Mouse (Mus musculus): ENCODE measurements around the gene Peli2.
A peak's percentile ranks its signal among the peaks of the same experiment; 100 is the strongest.
"Not testable (repeated sequence)": the region's sequence is repeated elsewhere in the genome, so short reads cannot be mapped to it uniquely, and the experiment has no call there.

Gene Peli2

DNA sequence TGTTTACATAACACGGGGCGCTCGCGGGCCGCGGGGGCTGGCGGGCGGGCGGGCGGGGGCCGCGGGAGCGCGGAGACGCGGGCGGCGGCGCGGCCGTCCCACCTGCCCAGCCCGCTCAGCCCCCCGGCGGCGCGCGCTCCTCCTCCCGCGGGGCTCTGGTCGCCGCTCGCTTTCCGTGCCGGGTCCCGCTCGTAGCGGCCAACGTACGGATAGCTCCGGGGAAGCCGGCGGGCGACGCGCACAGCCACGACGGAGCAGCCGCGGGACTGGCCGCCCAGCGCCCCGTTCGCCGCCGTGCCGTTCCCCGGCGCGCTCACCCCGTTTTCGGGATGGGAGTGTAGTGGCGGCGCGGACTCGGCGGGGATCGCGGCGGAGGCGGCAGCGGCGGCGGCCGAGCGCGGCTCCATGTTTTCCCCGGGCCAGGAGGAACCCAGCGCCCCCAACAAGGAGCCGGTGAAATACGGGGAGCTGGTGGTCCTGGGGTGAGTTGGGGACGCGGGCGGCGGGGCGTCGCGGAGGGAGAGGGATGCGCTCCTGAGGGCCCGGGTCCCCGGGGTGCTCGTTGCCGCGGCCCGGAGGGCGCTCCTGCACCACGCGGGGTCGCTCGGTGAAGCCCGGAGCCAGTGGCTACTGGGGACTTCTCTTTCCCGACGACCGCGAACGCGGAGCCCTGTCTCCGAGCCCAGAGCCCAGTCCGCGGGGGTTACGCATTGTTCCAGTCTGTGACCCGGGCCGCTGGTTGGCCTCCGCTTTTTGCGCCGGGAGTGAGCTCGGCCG is at the start of gene Peli2:
Gene Peli2 (plus strand): TSS at position 72 of the 777 bp plus-strand sequence.
- peak in 1 of 2 experiments; percentile 22 for DNase-seq (ENCODE audit: low read depth in 1 of 2, low spot score in 2 of 2)

DNA sequence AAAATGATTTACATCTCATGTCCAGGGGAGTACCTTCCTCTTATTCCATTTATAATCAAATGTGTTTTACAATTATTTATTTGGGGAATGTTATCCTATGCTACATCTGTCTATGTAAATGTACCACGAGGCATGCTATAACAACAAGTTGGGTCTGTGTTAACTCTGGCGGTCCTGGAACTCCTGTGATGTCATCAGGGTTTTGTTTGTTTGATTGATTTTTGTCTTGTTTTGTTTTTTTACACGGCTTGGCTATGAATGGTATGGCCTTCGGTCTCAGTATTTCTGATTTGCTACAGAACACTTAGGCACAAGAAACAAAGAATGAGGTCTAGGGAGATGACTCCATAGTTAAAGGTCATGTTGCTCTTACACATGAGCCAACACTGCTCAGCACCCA is 48.5 kb upstream of the Peli2 start:
- no peak for DNase-seq (ENCODE audit: low read depth in 1 of 2, low spot score in 2 of 2)

DNA sequence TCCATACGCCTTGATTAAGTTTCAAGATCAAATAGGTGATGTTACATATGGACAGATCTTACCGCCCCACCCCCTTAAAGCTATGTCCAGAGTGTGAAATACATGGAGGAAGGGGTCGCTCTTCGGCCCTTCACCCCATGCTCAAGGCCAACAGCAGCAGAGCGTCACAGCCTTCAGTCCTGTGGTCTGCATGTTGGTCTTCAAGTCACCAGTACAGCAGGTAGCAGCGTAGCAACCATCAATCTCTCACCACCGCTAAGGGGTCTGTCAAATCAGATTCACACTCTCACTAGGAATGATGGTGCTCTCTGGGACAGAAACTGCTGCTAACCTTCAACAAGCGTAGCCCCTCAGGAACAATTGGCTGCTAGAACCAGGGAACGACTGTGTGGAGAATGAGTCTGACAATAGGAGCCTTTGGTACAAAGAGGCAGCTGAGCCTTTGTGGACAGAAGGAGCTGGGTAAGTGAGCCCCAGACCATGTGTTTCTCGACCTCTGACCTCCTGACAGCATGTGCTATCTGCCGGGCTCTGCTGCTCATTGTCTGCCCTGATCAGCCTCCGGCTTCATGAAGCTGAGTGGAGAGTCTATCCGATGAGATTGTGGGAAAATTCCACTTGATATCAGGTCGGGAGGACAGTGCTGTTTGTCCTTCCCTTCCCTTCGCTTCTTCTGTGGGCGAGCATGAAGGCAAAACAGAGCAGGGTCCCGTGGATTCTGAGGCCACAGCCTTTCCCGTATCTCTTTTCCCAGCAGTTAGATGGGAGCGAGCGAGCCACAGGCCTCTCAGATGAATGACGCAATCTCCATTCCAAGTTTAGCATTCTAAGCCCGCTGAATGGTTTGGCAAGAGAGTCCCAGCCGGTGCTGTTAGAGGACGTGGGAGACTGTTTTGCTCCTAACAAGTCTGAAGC is 47.1 kb upstream of the Peli2 start:
- DNase-seq (ENCODE audit: low read depth in 1 of 2, low spot score in 2 of 2) = no peak

DNA sequence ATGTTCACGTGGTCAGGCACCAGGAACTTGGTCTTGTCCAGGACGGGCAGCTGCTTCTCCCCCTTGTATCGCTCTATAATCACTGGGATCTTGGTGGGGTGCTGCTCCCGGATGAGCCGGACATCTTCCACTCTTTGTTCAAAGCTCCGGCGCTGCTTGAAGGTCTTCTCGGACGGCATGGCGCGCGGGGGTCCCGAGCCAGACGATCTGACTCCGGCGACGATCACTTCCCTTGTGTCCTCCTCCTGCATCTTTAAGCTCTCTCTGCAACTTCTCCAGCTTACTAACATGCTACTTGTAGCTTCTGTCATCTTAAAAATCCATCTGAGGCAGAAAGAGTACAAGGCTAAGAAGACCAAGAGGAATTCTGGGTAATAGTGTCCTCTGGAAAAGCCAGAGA is 41.0 kb upstream of the Peli2 start:
- DNase-seq (ENCODE audit: low read depth in 1 of 2, low spot score in 2 of 2) = not testable (repeated sequence)

DNA sequence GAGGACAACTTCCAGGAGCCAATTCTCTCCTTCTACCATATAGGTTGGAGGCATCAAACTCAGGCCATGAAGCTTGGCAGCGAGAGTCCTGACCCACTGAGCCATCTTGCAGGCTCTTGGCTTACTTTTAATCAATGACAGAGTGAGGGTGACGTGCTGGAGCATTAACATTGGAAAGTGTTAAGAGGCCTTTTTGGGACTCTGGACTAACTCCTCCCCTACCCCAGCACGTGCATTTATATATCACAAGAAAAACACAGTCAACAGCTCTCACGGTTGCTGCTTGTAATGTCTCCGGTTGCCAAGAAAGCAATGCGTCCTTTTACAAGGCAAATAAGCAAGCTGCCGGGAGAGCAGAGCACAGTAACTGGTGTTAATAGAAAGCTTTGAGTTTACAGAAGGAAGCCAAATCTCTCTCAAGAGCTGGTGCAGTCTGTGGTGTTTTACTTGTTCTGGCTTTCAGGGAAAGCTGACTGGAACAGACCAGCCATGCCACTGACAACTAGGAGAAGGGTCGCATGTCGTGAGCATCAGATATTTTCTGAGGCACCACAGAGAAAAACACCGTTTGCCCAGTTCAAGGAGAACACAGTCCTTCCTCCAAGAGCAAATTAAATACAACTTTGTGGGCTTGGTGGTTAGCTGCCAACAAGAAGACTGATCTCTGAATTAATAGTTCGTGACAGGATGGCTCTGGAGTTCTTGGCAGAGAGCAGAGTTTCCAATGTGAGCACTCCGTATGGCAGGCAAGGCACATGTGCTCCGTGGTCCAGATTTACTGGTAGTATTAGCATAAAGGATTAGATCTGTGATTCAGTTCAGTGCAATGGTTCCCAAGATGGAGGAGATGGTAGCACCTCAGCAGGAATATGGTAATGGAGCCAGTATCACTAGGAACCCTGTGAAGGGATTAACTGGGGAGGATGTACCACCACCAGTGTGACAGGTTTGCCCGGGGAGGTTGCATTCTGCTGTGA is 36.5 kb upstream of the Peli2 start:
- DNase-seq (ENCODE audit: low read depth in 1 of 2, low spot score in 2 of 2) = no peak

DNA sequence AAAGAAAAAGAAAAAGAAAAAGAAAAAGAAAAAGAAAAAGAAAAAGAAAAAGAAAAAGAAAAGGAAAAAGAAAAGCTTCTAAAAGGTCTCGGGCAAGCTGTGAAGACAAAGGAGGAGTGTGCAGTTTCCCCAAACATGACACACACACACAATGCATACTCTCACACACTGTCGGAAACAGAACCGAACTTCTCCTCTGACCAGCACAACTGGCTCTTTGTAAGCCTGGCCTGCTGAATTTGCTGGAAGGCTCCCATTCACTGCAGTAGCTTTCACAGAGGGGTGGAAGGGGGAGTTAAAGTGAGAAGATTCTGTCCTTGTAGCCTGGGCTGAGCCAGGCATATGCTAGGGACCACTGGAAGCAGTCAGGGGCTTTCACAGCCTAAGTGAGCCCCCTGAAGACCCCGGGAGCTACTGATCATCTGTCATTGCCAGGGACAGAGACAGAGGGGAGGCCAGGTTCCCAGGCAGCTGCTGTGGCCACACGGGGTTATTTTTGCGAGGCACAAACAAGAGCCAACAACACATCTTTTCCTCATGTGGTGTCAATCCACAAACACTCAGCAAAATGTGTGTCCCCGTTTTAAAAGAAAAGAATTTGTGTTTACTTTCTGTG is 33.8 kb upstream of the Peli2 start:
- no peak for DNase-seq (ENCODE audit: low read depth in 1 of 2, low spot score in 2 of 2)

DNA sequence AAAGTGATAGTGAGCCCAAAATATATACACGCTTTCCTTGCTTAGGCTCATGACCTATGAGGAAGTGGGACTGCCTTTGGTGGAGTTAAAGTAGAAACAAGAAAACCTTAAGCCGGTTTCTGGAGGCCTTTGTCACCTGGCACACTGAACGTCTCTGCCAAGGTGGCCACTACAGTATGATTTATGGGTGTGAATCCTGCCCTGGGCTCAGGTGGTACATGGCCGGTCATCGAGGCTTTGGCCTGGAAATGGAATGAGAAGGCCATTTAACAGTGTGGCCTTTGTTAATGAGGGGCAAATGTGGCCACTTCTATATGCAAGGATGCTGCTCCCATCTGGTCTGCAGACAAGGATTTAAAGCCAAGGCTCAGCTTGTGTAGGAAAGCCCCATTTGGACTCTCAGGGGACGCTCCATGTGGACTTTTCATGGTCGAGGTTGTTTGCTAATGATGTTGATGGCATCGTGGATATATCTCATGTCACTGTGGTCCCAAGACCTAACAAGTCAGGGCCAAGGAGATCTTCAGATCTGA is 33.3 kb upstream of the Peli2 start:
- no peak for DNase-seq (ENCODE audit: low read depth in 1 of 2, low spot score in 2 of 2)

DNA sequence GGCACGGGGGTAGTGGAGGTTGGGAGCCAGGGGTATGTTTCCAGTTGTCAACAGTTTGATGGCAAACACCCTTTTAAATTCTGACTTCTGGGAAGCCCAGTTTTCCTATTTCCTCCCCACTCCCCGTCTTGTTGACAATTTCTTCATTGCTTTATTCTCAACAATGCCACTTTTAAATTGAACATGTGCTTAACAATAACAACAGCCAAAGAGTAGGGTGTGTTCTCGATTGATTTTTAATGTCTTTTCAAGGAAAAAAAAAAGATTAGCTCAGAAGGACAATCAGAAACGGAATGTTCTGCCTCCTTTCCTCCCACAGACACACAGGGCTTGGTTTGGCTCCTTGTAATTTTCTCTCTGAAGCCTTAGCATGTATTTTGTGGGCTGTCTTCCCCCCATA is 30.2 kb upstream of the Peli2 start:
- no peak for DNase-seq (ENCODE audit: low read depth in 1 of 2, low spot score in 2 of 2)

DNA sequence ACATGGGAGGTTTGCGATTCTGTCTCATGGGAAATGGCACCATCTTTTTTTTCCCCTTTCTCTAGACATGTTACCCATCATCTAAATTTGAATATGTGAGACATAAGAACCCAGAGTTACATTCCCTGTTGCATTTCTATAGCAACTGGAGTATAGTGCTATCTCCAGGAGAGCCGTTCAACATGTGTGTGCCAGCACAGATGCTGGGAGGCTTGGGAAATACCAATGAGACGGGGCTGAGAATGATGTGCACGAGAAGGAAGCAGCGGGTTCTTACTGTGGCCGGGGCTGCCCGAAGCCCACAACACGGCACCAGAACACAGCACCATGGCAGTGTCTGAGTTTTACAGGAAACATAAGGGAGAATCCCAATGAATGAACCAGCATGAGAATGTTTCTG is 29.5 kb upstream of the Peli2 start:
- no peak for DNase-seq (ENCODE audit: low read depth in 1 of 2, low spot score in 2 of 2)

DNA sequence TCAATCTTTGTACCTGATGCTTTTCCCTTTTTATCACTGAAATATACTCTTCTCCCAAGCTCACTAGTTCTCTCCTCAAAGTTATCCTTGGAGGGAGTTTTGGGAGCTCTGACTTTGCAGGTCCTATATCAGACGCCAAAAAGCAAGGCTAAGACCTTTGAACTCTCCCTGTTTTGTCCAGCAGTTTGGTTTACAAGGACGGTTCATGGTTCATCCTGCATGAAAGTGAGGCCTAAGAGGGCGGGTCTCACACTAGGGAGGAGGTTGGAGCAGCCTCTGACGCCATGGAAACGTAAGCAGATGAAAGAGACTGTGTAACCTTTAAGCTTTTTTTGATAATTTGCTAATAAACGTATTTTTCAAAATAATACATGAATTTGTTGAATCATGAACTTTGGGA is 22.4 kb upstream of the Peli2 start:
- no peak for DNase-seq (ENCODE audit: low read depth in 1 of 2, low spot score in 2 of 2)

DNA sequence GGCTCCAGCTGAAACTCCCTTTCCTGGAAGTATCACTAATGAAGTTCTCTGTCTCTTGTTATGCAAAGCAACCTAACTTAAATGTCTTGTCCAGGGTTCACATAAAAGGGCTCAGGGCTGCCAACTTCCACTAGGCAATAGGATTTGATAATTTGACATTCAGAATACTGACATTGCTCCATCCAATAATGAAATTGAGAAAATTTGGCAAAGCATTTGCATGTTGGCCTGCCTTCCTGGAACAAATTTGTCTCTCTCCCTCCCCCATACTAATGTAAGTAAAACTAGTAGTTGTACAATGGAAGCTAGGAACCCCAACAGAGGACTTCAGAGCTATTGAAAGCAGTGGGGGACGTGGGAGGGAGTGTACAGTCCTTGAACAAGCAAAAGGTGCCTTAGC is 21.3 kb upstream of the Peli2 start:
- DNase-seq (ENCODE audit: low read depth in 1 of 2, low spot score in 2 of 2) = no peak

DNA sequence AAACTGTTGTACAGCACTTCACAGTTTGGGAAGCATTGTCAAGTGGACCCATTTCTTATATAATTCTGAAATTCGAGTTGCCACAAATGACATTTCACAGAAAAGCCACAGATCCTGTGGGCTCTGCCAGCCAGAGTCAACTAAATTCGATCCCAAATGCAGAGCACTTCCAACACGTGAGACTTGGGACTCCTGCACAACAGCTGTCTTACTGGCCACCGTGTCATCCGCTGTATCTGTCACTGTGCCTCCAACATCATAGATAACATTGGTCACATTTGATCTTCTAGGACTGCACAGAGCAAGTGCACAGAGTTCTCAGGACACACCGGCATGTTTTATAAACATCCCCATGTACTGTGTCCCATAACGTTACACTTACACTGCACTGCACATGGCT is 14.2 kb upstream of the Peli2 start:
- no peak for DNase-seq (ENCODE audit: low read depth in 1 of 2, low spot score in 2 of 2)

DNA sequence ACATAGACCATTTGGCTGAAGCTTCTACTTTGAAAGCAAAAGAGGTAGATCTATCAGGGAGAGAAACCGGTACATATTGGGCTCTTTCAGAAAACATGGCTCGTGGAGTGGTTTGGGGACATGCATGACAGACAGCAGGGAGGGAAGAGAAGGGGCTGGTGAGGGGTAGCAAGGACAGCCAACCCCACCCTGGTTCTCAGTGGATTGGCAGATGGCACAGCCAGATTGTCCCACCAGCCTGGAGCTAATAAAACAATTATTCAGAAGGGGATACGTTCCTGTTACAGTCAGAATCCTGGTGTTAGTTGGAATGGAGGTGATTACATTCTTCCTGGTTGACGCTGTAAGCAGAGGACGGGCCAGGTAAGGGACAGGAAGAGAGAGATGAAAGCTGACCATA is 2.6 kb upstream of the Peli2 start:
- no peak for DNase-seq (ENCODE audit: low read depth in 1 of 2, low spot score in 2 of 2)

DNA sequence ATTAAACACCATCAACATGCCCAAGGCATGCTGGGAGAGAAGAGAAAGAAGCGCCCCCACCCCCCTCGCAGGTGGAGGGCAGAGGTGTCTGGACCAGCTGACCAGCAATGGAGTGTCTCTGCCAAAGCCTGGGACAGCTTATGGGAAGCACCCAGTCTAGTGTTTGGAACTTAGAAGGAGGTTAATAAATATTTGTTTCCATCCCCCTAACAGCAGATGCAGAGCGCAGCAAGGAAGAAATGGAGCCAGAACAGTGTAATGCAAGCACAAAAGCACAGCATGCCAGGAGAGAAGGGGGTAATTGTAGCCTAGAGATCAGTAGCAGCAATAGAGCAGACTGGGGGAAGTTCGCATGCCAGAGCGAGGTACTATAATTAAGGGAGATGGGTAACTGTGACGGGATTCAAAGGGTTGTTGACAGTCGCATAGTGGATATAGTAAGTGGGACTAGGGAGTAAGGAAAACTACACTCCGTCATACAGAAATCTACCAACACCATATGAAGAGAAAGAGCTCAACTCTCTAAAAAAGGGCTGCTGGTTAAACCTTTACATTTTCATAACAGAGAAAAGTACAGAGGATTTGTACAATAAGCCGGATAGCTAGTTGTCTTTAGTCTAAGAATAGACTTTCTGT is 1.5 kb upstream of the Peli2 start:
- no peak for DNase-seq (ENCODE audit: low read depth in 1 of 2, low spot score in 2 of 2)

DNA sequence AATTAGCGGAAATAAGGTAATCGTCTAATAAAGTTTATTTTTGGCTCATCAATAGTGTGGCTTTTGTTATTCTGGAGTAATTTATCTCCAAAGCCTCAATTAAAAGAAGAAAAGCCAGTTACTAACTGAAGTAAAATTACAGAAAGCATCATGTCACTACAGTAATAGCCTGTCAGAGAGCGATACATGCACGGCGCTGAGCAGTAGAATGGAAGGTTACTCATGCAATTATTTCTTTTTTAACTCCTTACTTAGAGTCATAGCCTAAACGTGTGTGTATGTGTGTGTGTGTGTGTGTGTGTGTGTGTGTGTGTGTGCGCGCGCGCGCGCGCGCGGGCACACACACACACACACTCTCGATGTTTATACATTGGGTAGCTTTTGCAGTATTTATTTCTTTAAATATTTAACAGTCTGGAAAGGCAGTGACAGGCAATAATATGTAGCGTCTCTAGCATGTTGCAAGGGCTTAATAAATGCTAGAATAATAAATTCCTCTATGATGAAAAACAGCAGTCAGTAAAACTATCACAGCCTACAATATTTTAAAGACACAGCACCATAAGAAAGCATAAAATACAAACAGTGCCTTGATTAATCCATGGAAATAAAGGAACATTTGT is 864 bp upstream of the Peli2 start:
- no peak for DNase-seq (ENCODE audit: low read depth in 1 of 2, low spot score in 2 of 2)

DNA sequence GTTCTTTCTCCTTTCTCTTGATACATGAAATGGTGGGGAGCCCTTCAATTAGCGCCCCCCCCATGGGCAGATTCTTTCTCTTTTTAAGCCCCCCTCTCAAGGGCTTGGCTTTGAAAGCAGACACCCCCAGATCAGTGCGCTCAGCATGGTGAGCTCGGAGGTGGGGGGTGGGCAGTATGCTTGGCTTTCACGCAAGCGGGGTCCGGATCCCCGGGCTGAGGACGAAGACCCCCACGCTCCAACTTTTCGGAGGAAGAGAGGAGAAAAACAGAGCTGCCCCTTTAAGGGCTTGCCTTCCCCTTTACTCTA is 226 bp upstream of the Peli2 start:
- no peak for DNase-seq (ENCODE audit: low read depth in 1 of 2, low spot score in 2 of 2)

DNA sequence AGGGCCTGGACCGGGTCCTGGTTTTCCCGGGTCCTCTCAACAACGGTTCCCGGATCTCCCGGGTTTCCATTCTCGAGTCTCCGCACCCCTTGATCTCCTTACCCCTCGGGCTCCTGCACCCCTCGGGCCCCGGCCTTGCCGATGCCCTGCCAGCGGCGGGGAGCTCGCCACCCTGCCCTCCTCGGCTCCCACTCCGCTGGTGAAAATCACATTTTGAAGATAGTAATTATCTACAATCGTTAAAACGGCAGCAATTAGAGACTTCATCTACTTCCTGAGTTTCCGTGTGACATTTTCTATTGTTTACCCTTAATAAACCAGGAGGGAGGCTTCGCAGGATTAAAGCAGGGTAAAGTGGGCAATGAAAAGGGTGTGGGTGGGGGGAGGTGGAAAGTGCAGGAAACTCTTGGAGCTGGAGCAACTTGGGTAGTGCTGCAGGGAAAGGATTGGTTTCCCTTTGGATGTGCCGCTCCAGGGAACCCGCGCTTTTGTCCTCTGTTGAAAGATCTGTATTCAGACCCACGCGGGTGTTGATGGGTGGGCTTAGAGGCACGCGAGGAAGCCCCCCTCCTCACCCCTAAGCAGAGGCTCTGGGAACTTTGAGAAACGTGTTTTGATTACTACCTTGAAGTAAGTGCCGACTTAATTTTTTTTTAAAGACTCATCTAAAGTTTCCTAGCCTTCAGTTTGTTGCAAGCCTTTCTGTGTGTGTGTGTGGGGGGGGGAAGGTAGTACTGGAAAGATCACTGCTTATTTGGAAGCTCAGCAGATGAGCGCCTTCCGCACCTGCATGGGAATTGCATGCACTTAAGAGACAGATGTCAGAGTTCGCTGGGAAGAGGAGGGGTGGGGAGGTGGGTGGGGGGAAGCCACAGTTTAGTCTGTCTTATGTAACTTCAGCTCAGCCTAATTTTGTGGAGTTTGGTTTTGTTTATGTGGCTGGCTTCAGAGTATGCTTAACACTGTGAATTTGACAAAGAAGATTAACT is 1.2 kb downstream of the Peli2 start:
- no peak for DNase-seq (ENCODE audit: low read depth in 1 of 2, low spot score in 2 of 2)

DNA sequence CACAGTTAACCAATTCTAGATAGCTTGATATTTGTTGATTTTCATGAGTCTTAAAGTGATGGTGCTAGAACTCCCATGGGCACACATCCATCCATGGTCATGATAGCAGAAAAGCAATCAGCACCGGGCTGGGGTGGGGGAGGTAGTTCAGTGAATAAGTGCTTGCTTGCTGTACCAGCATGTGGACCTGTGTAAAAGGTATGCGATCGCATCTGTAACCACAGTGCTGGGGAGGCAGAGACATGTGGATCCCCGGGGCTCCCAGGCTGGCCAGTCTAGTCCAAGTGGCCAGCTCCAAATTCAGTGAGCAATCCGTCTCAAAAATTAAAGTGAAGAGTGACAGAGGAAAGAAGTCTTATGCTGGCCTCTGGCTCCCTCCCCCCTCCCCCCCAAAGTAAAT is 3.4 kb downstream of the Peli2 start:
- no peak for DNase-seq (ENCODE audit: low read depth in 1 of 2, low spot score in 2 of 2)

DNA sequence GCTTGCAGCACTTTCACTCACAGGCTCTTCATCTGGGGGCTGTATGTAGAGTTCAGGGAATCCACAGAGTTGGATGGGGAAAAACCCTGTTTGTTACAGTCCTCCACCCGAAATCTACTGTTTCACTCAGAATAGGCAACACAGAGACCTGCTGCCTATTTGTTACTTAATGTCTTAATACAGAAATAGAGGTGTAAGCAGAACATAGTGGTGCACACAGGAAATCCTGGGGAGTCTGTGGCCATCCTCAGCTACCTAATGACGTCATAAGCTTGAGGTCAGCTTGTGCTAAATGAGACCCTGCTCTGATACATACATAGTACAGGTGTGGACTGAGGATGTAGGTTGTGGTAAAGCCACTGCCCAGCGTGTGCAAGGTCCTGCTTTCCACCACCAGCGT is 4.2 kb downstream of the Peli2 start:
- DNase-seq (ENCODE audit: low read depth in 1 of 2, low spot score in 2 of 2) = no peak
